Mouse (Mus musculus) MN1 (cell line): ENCODE results near the gene Arhgef7.

Experiments used
- DNase-seq: peaks from one replicate; pipeline ENCODE4 v3.0.0-alpha.2; 2016; ENCODE audit warnings: low spot score

Arhgef7 gene

GRCm38 (mm10) chr8:11717194-11717593 is 10.3 kb upstream of the Arhgef7 start:
- no peak for DNase-seq

- no peak for DNase-seq
Observed at GRCm38 (mm10) chr8:11727273-11727650, 259 bp upstream of the Arhgef7 start.

- DNase-seq = no peak
Observed at GRCm38 (mm10) chr8:11728482-11729295, 1.2 kb downstream of the Arhgef7 start.

GRCm38 (mm10) chr8:11730271-11730940 is 2.9 kb downstream of the Arhgef7 start:
- DNase-seq = no peak

DNA sequence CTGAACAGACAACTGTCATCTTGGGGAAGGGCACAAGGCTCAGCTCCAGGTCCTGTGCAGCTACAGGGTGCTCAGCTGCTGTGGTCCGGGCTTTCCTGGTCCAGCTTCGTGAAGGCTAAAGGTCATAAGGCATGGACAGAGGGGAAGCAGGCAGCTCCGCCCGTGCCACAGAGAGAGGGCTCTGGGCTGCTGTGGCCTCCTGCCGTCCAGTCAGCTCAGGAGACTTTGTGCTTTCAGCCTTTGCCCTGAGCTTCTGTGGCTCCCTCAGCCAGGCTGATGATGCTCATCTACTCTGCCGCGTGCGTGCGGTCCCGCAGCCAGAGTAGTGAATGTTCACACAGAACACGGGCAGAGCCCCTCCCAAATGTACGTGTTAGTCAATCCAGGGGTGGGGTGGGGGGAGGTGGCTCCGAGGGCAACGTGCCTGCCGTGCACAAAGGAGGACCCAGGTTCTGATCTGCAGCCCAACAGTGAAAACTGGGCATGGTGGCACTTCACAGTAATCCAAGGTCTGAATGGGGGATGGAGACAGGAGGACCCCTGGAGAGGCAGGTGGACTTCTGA is 8.2 kb downstream of the Arhgef7 start:
- no peak for DNase-seq

DNA sequence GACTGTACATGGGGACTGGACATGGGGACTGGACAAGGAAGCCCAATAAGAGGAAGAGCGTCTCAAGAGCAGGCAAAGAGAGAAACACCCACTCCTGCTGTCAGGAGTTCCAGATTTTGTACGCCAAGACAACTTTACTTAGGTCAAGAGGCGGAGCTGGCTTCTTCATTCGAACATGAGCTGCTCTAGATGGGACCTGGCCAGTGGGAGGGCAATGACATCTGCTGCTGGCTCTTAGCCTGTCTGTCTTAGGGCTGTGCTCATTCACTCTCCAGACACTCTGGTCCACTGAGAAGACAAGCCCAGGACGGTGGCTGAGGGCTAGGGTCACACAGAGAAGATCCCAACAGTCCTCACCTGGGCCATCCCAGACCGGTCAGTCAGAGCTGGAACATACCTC is 9.6 kb downstream of the Arhgef7 start:
- DNase-seq = no peak

DNA sequence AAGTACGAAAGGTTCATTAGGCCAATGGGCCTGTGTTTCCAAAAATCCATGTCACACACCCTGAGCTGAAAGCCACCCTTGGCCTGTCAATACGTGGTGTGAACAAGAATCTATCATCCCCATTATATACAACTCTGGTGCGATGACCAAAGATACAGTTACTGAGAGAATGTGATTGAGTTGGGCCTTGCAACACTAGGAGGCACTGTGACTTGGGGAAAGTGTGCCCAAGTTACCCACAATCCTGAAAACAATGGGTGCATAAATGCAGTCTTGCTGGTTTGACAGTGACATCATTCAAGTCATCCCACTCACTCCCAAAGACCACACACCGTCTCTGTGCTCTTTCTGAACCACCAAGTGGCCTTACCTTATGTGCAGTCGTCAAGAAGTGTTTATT is 11.6 kb downstream of the Arhgef7 start:
- DNase-seq = no peak

GRCm38 (mm10) chr8:11740857-11741256 is 13.3 kb downstream of the Arhgef7 start:
- DNase-seq = no peak

- DNase-seq = no peak
Observed at GRCm38 (mm10) chr8:11743580-11743979, 16.1 kb downstream of the Arhgef7 start.

- no peak for DNase-seq
Observed at GRCm38 (mm10) chr8:11746850-11747600, 19.5 kb downstream of the Arhgef7 start.

DNA sequence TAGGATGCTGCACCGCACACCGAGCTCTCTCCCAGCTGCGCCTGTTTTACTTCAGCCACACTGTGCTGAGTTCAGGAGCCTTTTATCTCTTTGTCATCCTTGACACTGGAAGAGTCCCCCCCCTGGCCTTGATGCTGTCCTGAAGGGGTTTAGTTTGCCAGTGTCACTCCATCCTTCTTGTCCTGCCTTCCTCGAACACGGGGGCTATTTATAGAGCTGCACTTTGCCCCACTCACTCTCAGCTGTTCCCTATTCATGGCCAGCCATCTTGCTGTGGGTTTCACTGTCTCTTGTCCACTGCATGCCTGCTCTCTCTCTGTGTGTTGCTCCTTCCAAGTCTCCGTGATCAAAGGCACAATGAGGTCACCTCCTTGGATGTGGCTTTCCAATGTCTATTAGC is 22.0 kb downstream of the Arhgef7 start:
- no peak for DNase-seq

- no peak for DNase-seq
Observed at GRCm38 (mm10) chr8:11752338-11752737, 24.8 kb downstream of the Arhgef7 start.

DNA sequence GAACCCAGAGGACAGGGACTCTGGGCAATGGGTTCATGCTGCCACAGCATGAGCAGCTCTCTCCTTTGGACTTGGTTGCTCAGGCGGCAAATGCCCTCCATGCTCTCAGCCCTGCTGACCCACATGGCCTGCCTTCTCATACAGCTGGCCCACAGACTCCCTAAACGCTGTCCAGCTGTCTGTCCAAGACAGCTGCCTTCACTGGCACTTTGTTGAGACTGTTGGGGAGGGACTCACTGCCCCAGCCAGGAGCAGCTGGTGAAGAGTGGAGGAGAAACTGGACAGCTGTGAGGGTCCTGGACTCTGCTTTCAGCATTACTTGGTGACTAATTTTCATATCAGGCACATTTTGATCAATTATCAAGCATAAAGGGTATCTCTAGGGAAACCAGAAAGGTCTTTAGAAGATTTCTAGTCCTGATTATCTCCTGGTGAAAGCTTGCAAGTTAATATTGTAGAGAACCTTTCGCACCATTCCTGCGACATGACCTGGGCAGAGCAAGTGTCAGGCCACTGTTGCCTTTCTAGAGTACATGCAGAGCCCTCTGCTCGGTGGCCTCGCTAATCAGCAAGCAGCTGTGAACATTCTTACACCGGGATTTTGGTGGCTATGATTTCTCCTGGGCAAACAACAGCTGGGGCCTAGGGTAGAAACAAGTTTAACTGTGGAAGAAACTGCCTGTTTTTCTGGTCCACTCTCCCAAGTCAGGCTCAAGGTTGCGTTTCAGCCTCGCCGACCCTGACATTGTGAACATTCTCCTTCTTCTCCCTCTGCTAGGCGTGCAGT is 25.8 kb downstream of the Arhgef7 start:
- no peak for DNase-seq

- no peak for DNase-seq
Observed at GRCm38 (mm10) chr8:11754723-11755122, 27.2 kb downstream of the Arhgef7 start.

DNA sequence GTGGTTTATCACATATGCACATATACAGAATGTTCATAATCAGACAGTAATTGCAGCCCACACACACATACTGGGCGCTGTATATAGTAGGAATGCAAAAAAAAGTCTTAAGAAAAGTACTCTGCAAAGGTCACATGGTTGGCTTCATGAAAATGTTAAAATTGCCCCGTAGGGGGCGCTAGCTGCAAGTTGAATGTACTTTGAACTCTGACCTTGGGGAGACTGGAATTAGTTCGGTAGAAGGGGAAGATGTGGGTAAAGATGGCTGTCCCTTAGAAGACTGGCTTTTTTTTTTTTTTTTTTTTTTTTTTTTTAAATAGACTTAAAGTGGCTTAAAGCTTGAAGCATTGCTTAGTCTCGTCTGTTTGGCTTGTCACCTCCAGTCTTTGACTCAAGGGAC is 28.4 kb downstream of the Arhgef7 start:
- peak; percentile 81 for DNase-seq

DNA sequence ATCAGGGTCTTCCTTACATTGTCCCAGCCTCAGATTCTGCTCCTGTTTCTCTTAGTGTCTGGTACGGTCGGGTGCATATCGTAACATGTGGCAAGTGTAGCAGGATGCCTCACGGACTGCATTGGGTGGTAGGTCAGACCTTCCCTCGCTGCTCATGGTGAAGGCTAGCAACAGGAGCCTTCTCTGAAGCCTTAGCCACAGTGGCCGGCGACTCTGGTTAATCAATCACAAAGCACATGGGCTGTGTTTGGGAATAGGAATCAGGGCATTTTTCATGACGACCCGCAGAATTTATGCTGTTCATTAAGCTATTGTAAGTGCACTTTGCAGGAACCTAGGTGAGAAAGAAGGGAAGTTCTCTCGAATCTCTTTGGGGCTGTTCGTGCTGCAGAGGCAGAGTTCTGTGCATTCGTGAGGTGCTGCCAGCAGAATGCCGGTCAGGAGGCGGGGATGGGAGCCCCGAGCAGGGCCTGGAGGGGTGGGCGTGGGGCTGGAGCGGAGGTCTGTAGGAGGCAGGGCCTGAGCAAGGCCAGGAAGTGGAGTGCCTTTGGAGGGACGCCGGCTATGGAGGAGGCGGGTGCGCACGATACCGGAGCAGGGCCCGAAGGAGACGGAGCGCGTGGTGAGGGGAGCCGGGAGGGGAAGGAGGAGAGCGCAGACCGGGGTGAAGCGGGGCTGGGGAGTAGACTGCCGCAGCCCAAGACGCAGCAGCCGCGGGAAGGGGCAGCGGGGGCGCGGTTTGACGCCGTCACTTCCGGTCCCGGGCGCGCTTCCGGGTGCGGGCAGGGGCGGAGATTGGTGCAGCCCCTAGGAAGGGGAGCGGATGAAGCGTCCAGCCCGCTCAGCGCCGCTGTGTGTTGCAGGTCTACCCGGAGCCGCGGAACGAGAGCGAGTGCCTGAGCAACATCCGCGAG is 30.3 kb downstream of the Arhgef7 start:
- DNase-seq = peak; percentile 93

- DNase-seq = peak; percentile 72
Observed at GRCm38 (mm10) chr8:11758482-11759281, 31.2 kb downstream of the Arhgef7 start.

GRCm38 (mm10) chr8:11761551-11761950 is 34.0 kb downstream of the Arhgef7 start:
- DNase-seq = no peak

DNA sequence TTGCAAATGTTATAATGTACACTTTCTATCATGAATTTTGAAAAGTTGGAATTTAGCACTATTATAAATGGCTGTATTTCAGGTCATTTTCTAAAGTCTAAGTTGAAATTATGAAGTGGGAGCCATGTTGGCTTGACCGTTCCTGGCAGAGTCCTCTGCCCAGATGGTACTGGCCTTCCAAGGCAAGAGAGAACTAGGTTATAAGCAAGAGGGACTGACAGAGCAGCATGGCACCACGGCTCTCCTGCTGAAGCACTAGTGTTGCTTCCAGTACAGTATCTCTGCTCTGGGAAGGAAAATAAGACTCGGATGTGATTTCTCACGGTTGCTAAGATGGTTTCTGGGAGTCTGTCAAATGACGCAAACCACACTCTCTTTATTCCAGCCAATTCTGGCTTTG is 34.5 kb downstream of the Arhgef7 start:
- DNase-seq = no peak

GRCm38 (mm10) chr8:11762821-11763220 is 35.3 kb downstream of the Arhgef7 start:
- no peak for DNase-seq
